Mouse (Mus musculus) midbrain, embryonic 11.5 days (tissue): Measurements from ENCODE around the gene Il23r. TPM values are rescaled to one million over a fixed set of nuclear protein-coding genes. Genes with fewer than 3 reads are reported as not detected.

Source experiments
- ATAC-seq: fragments of 200-750 bp; cut with Nextera tagmentation; 2 replicates; pipeline ENCODE4 v1.8.0; 2017; ENCODE audit warnings: moderate TSS enrichment, moderate library complexity; ENCODE audit not compliant: low FRiP score
- DNase-seq: peaks from one replicate; pipeline ENCODE4 v3.0.0; 2015; ENCODE audit warnings: low spot score; ENCODE audit errors: missing footprints
- H3K27ac ChIP-seq: fragments of 300-500 bp; sonication (generic); 2 replicates; pipeline ENCODE4 v1.5.1; 2014; ENCODE audit warnings: low read depth, low read length
- H3K27me3 ChIP-seq: fragments of 300-500 bp; sonication (generic); 2 replicates; pipeline ENCODE4 v1.6.1; 2014; ENCODE audit warnings: mild to moderate bottlenecking, low read length, moderate library complexity, mixed read lengths; ENCODE audit not compliant: control insufficient read depth, insufficient read depth
- H3K36me3 ChIP-seq: fragments of 300-500 bp; sonication (generic); 2 replicates; pipeline ENCODE4 v1.6.1; 2014; ENCODE audit warnings: mild to moderate bottlenecking, low read length, moderate library complexity, mixed read lengths; ENCODE audit not compliant: control insufficient read depth, insufficient read depth
- H3K4me1 ChIP-seq: fragments of 300-500 bp; sonication (generic); 2 replicates; pipeline ENCODE4 v1.6.1; 2014; ENCODE audit warnings: low read length; ENCODE audit not compliant: control insufficient read depth, insufficient read depth
- H3K4me2 ChIP-seq: fragments of 300-500 bp; sonication (generic); 2 replicates; pipeline ENCODE4 v1.6.1; 2014; ENCODE audit warnings: mild to moderate bottlenecking, moderate library complexity
- H3K4me3 ChIP-seq: fragments of 300-500 bp; sonication (generic); 2 replicates; pipeline ENCODE4 v1.5.1; 2014; ENCODE audit warnings: low read depth, low read length
- H3K9ac ChIP-seq: fragments of 300-500 bp; sonication (generic); 2 replicates; pipeline ENCODE4 v1.6.1; 2014; ENCODE audit warnings: low read length
- H3K9me3 ChIP-seq: fragments of 300-500 bp; sonication (generic); 2 replicates; pipeline ENCODE4 v1.6.1; 2016; ENCODE audit warnings: low read length; ENCODE audit not compliant: control insufficient read depth
- WGBS: fragments of 180-500 bp; shearing (Covaris S2); extraction: QIAGEN DNeasy Blood & Tissue Kit; methylation state at CpG from one replicate; pipeline ENCODE4 v1.1.7; 2014; 5-methylcytosine and 5-hydroxymethylcytosine counted together
- polyA plus RNA-seq: library from polyadenylated mRNA; unstranded; fragments of >200 nt; fragmentation: Nextera tagmentation; extraction: Ambion mirVana; gene quantifications from 2 replicates; pipeline ENCODE4 v1.2.1, GENCODE M21; 2014

Il23r gene
- polyA plus RNA-seq, 1 experiment from 2014 or later, result not detected

GRCm38 (mm10) chr6:67436295-67436694 lies 55.4 kb downstream of the Il23r start:
- 89% methylated on average over 2 of the region's 2 CpGs for WGBS
- no peak for ATAC-seq
- no peak for DNase-seq
- Histone ChIP-seq H3K27ac (no peak overlapping the region), H3K4me2 (no peak overlapping the region), H3K9me3 (no peaks in the 10 kb centered on the region), H3K4me3 (no peak overlapping the region), H3K9ac (no peak overlapping the region), H3K36me3 (no peaks in the 10 kb centered on the region), H3K27me3 (no peaks in the 10 kb centered on the region), H3K4me1 (no peaks in the 10 kb centered on the region)

GRCm38 (mm10) chr6:67435711-67436110 lies 55.9 kb downstream of the Il23r start:
- Histone ChIP-seq H3K4me3 (no peak overlapping the region), H3K9ac (no peak overlapping the region), H3K4me2 (no peak overlapping the region), H3K4me1 (no peaks in the 10 kb centered on the region), H3K27ac (no peak overlapping the region), H3K9me3 (no peaks in the 10 kb centered on the region), H3K36me3 (no peaks in the 10 kb centered on the region), H3K27me3 (no peaks in the 10 kb centered on the region)
- 88% methylated on average over 1 of the region's 1 CpGs for WGBS
- ATAC-seq (no peak), DNase-seq (no peak)

GRCm38 (mm10) chr6:67434755-67435452 lies 56.8 kb downstream of the Il23r start:
- ATAC-seq (no peak), DNase-seq (no peak)
- Histone ChIP-seq H3K4me3 (no peak overlapping the region), H3K4me1 (no peaks in the 10 kb centered on the region), H3K27me3 (no peaks in the 10 kb centered on the region), H3K9ac (no peak overlapping the region), H3K36me3 (no peaks in the 10 kb centered on the region), H3K9me3 (no peaks in the 10 kb centered on the region), H3K27ac (no peak overlapping the region), H3K4me2 (no peak overlapping the region)
- 30% methylated on average over 2 of the region's 2 CpGs for WGBS

- H3K27ac ChIP-seq, result no peak overlapping the region
- no peaks in the 10 kb centered on the region for H3K9me3 ChIP-seq
- H3K9ac ChIP-seq, result no peak overlapping the region
- DNase-seq (no peak), ATAC-seq (no peak)
- H3K36me3 ChIP-seq, result no peaks in the 10 kb centered on the region
- no peak overlapping the region for H3K4me2 ChIP-seq
- no peak overlapping the region for H3K4me3 ChIP-seq
- no peaks in the 10 kb centered on the region for H3K4me1 ChIP-seq
- no peaks in the 10 kb centered on the region for H3K27me3 ChIP-seq
- WGBS, result 79% methylated on average over 3 of the region's 3 CpGs
These were observed 59.8 kb downstream of the Il23r start for GRCm38 (mm10) chr6:67431808-67432207.

GRCm38 (mm10) chr6:67421761-67422160 lies 69.9 kb downstream of the Il23r start:
- DNase-seq (no peak), ATAC-seq (no peak)
- Histone ChIP-seq H3K9me3 (no peaks in the 10 kb centered on the region), H3K36me3 (no peaks in the 10 kb centered on the region), H3K9ac (no peak overlapping the region), H3K4me3 (no peak overlapping the region), H3K27ac (no peak overlapping the region), H3K4me1 (no peaks in the 10 kb centered on the region), H3K4me2 (no peak overlapping the region), H3K27me3 (no peaks in the 10 kb centered on the region)
- WGBS, result 62% methylated on average over 5 of the region's 5 CpGs

- H3K4me2 ChIP-seq, result no peak overlapping the region
- 73% methylated on average over 3 of the region's 3 CpGs for WGBS
- no peaks in the 10 kb centered on the region for H3K27me3 ChIP-seq
- DNase-seq, result no peak
- no peak overlapping the region for H3K27ac ChIP-seq
- no peaks in the 10 kb centered on the region for H3K36me3 ChIP-seq
- H3K9ac ChIP-seq, result no peak overlapping the region
- H3K9me3 ChIP-seq, result no peaks in the 10 kb centered on the region
- no peaks in the 10 kb centered on the region for H3K4me1 ChIP-seq
- H3K4me3 ChIP-seq, result no peak overlapping the region
- no peak for ATAC-seq
These were observed 75.1 kb downstream of the Il23r start for GRCm38 (mm10) chr6:67416557-67416956.

GRCm38 (mm10) chr6:67415276-67415675 lies 76.4 kb downstream of the Il23r start:
- Histone ChIP-seq H3K4me3 (no peak overlapping the region), H3K9me3 (no peaks in the 10 kb centered on the region), H3K4me2 (no peak overlapping the region), H3K9ac (no peak overlapping the region), H3K36me3 (no peaks in the 10 kb centered on the region), H3K27me3 (no peaks in the 10 kb centered on the region), H3K27ac (no peak overlapping the region), H3K4me1 (no peaks in the 10 kb centered on the region)
- WGBS, result 92% methylated on average over 5 of the region's 5 CpGs
- ATAC-seq, result no peak
- DNase-seq, result no peak

DNA sequence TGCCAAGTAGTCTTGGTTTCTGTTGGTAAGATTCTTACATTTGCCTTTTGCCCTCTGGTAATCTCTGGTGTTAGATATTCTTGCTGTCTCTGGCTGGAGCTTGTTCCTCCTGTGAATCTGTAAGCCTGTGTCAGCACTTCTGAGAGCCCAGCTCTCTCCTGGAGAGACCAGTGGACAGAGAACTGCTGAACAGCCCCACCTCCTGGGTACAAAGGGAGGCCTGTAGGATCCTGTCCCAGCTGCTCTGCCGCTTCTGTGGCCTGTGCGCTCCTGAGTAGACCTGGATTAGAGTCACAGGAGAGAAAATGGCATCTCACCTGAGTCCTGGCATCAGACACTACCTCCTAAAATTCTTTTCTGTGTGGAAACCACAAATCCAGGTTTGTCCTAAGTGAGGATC lies 78.3 kb downstream of the Il23r start:
- Histone ChIP-seq H3K4me3 (no peak overlapping the region), H3K27me3 (no peaks in the 10 kb centered on the region), H3K4me2 (no peak overlapping the region), H3K27ac (no peak overlapping the region), H3K9ac (no peak overlapping the region), H3K9me3 (no peaks in the 10 kb centered on the region), H3K4me1 (no peaks in the 10 kb centered on the region), H3K36me3 (no peaks in the 10 kb centered on the region)
- DNase-seq (no peak), ATAC-seq (no peak)
- WGBS, result 75% methylated on average over 2 of the region's 2 CpGs

- Histone ChIP-seq H3K9me3 (no peaks in the 10 kb centered on the region), H3K4me2 (no peak overlapping the region), H3K4me3 (no peak overlapping the region), H3K27ac (no peak overlapping the region), H3K27me3 (no peaks in the 10 kb centered on the region), H3K9ac (no peak overlapping the region), H3K36me3 (no peaks in the 10 kb centered on the region), H3K4me1 (no peaks in the 10 kb centered on the region)
- WGBS, result 71% methylated on average over 3 of the region's 3 CpGs
- DNase-seq (no peak), ATAC-seq (no peak)
These were observed 86.4 kb downstream of the Il23r start for GRCm38 (mm10) chr6:67405281-67405682.
